Mouse (Mus musculus) CH12.LX (cell line): ENCODE results near the gene Gm28047. TPM values are rescaled to one million over a fixed set of nuclear protein-coding genes. Genes with fewer than 3 reads are reported as not detected.

ENCODE experiments used
- DNase-seq: peaks from one replicate; pipeline ENCODE4 v3.0.0-alpha.2; 2013; ENCODE audit errors: extremely low read depth
- H3K27ac ChIP-seq: 2 replicates; pipeline ENCODE4 v1.5.1; 2012; ENCODE audit warnings: low read depth, mild to moderate bottlenecking, control low read depth, moderate library complexity; ENCODE audit not compliant: insufficient read depth
- H3K27me3 ChIP-seq: replicated peaks from 2 replicates; pipeline ENCODE3; 2012; ENCODE audit warnings: inconsistent platforms
- H3K36me3 ChIP-seq, 2 experiments: replicated peaks in 1 of 2; 2 replicates each; pipeline versions ENCODE3 to v1.6.1; 2012; ENCODE audit warnings: inconsistent platforms in 1 of 2, low read length in 1 of 2, mild to moderate bottlenecking in 1 of 2, mixed read lengths in 1 of 2, moderate library complexity in 1 of 2; ENCODE audit not compliant: control insufficient read depth in 1 of 2, insufficient read depth in 1 of 2
- H3K4me1 ChIP-seq, 2 experiments: 2 replicates each; pipeline ENCODE4 v1.6.1; 2012; ENCODE audit warnings: inconsistent platforms in 1 of 2, moderate library complexity in 1 of 2; ENCODE audit not compliant: insufficient read depth in 2 of 2, control insufficient read depth in 1 of 2
- H3K4me2 ChIP-seq: 2 replicates; pipeline ENCODE4 v1.6.1; 2012; ENCODE audit warnings: low read depth, mild to moderate bottlenecking, control low read depth; ENCODE audit not compliant: poor library complexity, insufficient read depth, severe bottlenecking
- H3K4me3 ChIP-seq, 3 experiments: fragments of 150-350 bp in 1 of 3; sonication (generic) in 1 of 3; replicated peaks in 1 of 3; 2 replicates each; pipeline versions ENCODE3 to v1.5.1; 2011 to 2012; ENCODE audit warnings: low read depth in 2 of 3, low read length in 2 of 3, mild to moderate bottlenecking in 2 of 3, moderate library complexity in 2 of 3, control low read depth in 1 of 3, improper control_type of control experiment in 1 of 3, inconsistent platforms in 1 of 3, mixed read lengths in 1 of 3; ENCODE audit not compliant: poor library complexity in 1 of 3
- H3K79me2 ChIP-seq: replicated peaks from 2 replicates; pipeline ENCODE4 v1.6.1; 2012; ENCODE audit warnings: mild to moderate bottlenecking, moderate library complexity; ENCODE audit not compliant: control insufficient read depth, poor library complexity, insufficient read depth, severe bottlenecking; ENCODE audit errors: extremely low read depth
- H3K9ac ChIP-seq: 2 replicates; pipeline ENCODE4 v1.6.1; 2012; ENCODE audit warnings: low read depth, mild to moderate bottlenecking, control low read depth, moderate library complexity; ENCODE audit not compliant: insufficient read depth
- H3K9me3 ChIP-seq: replicated peaks from 2 replicates; pipeline ENCODE3; 2012; ENCODE audit warnings: low read length, inconsistent platforms, mixed read lengths
- ELF1 ChIP-seq: IDR thresholded peaks from 2 replicates; pipeline ENCODE4 v1.6.1; 2014; ENCODE audit warnings: low read depth, mild to moderate bottlenecking, inconsistent platforms, low read length, improper control_type of control experiment
- HCFC1 ChIP-seq: IDR thresholded peaks from 2 replicates; pipeline ENCODE4 v1.6.1; 2012; ENCODE audit warnings: low read depth, mild to moderate bottlenecking, inconsistent platforms, low read length, improper control_type of control experiment
- JUND ChIP-seq: conservative IDR thresholded peaks from 2 replicates; pipeline ENCODE4 v1.6.1; 2011; ENCODE audit warnings: low read depth, low read length, improper control_type of control experiment
- KAT2A ChIP-seq: IDR thresholded peaks from 2 replicates; pipeline ENCODE4 v1.6.1; 2012; ENCODE audit warnings: low read length, improper control_type of control experiment, inconsistent platforms; ENCODE audit not compliant: insufficient replicate concordance
- MAZ ChIP-seq: IDR thresholded peaks from 2 replicates; pipeline ENCODE4 v1.6.1; 2012; ENCODE audit warnings: low read depth, mild to moderate bottlenecking, inconsistent platforms, low read length, improper control_type of control experiment, moderate library complexity
- MEF2A ChIP-seq: IDR thresholded peaks from 2 replicates; pipeline ENCODE4 v1.6.1; 2014; ENCODE audit warnings: low read depth, mild to moderate bottlenecking, inconsistent platforms, low read length, improper control_type of control experiment, borderline replicate concordance
- MYC ChIP-seq: IDR thresholded peaks from 2 replicates; pipeline ENCODE4 v1.6.1; 2011; ENCODE audit warnings: low read depth, mild to moderate bottlenecking, improper control_type of control experiment, low read length
- NELFE ChIP-seq: IDR thresholded peaks from 2 replicates; pipeline ENCODE4 v1.6.1; 2011; ENCODE audit warnings: low read depth, low read length, improper control_type of control experiment
- POLR2AphosphoS2 ChIP-seq: IDR thresholded peaks from 2 replicates; pipeline ENCODE4 v1.6.1; 2011; ENCODE audit warnings: low read depth, low read length, improper control_type of control experiment
- RAD21 ChIP-seq: IDR thresholded peaks from 2 replicates; pipeline ENCODE4 v1.6.1; 2011; ENCODE audit warnings: low read depth, mild to moderate bottlenecking, low read length, improper control_type of control experiment, moderate library complexity
- RCOR1 ChIP-seq: conservative IDR thresholded peaks from 2 replicates; pipeline ENCODE4 v1.6.1; 2012; ENCODE audit warnings: low read depth, mild to moderate bottlenecking, inconsistent platforms, low read length, improper control_type of control experiment
- TBP ChIP-seq: conservative IDR thresholded peaks from 2 replicates; pipeline ENCODE4 v1.6.1; 2011; ENCODE audit warnings: low read depth, low read length, improper control_type of control experiment
- UBTF ChIP-seq: IDR thresholded peaks from 2 replicates; pipeline ENCODE4 v1.6.1; 2012; ENCODE audit warnings: low read depth, mild to moderate bottlenecking, inconsistent platforms, low read length, improper control_type of control experiment, moderate library complexity
- USF2 ChIP-seq: conservative IDR thresholded peaks from 2 replicates; pipeline ENCODE4 v1.6.1; 2011; ENCODE audit warnings: low read depth, low read length, improper control_type of control experiment
- ZC3H11A ChIP-seq: IDR thresholded peaks from 2 replicates; pipeline ENCODE4 v1.6.1; 2012; ENCODE audit warnings: low read depth, mild to moderate bottlenecking, inconsistent platforms, low read length, improper control_type of control experiment
- ZKSCAN1 ChIP-seq: IDR thresholded peaks from 2 replicates; pipeline ENCODE4 v1.6.1; 2012; ENCODE audit warnings: low read depth, inconsistent platforms, low read length, improper control_type of control experiment, borderline replicate concordance
- dilution Hi-C: fragments of 300-500 bp; cut with MboI; formaldehyde crosslinking; loops from 2 replicates; pipeline ENCODE4 v1.14.3; 2020; ENCODE audit warnings: low sequenced_read_pairs; ENCODE audit not compliant: extremely low pct_unique_long_range_greater_than_20kb, extremely low pct_ligation_motif_present
- in situ Hi-C: fragments of 300-500 bp; cut with MboI; formaldehyde crosslinking; loops from 3 replicates; pipeline ENCODE4 v1.14.3; 2019; ENCODE audit warnings: low sequenced_read_pairs, low pct_ligation_motif_present, low pct_unique_long_range_greater_than_20kb, mixed read lengths
- polyA plus RNA-seq: library from polyadenylated mRNA; unstranded; fragments of >175 nt; gene quantifications from 2 replicates; pipeline ENCODE4 v1.2.1, GENCODE M21; 2012; ENCODE audit warnings: low read depth; ENCODE audit not compliant: insufficient read length
- total RNA-seq, 2 experiments: library from RNA; depleted of rRNA; stranded (reverse); fragments of 300-350 nt in 1 of 2; fragments of >200 nt in 1 of 2; gene quantifications; 2 replicates each; pipeline ENCODE4 v1.2.3; 2012 to 2014

The Gm28047 gene
- total and polyA plus RNA-seq, 3 experiments, result not detected

DNA sequence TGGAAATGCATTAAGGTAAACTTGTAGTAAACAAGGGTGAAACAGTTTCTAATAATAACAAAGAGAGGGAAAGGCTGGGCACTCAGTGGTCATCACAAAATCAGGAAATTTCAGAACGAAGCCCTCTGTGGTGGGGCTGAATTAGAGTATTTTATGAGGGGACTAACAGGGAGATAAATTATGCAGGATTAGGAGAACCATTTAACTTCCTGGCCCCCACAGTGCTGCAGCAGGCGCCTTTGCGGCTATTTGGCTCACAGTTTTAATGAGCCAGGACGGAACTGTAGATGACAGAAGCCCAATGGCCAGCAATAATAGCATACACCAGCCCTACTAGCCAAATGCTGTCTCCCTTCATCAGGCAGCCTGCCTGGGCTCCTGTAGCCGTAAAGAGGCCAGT is 61.2 kb downstream of the Gm28047 start:
- Histone ChIP-seq H3K4me1 (no peaks in the 10 kb centered on the region), H3K27me3 (no peaks in the 10 kb centered on the region), H3K27ac (no peak overlapping the region), H3K36me3 (peaks cover 12 to 35% of the 10 kb centered on the region in 2 experiments), H3K4me3 (no peak overlapping the region), H3K79me2 (no peaks in the 10 kb centered on the region), H3K9me3 (no peaks in the 10 kb centered on the region), H3K9ac (no peak overlapping the region), H3K4me2 (no peak overlapping the region)
- TF ChIP-seq MYC (no peak), POLR2AphosphoS2 (no peak), UBTF (no peak), HCFC1 (no peak)
- in situ Hi-C loops (no loop called here), dilution Hi-C loops (no loop called here)
- DNase-seq, result no peak

DNA sequence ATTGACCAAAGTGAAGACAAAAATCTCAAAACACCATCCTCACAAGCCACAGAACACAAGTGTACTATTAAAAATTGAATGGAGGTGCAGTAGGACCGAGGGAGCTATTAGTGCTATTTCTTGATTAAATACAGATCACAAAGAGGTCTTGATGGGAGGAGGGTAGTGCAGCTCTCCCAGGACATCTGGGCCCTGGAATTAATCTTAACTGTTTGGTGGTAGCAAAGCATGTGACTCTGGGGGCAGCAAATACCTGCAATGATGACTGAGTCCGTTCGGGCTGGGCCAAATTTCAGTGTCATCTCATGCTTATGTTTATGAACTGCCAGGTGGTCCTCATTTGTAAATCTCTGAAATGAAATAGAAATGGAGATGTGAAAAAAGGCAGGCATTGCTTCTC is 61.8 kb downstream of the Gm28047 start:
- in situ Hi-C loops, result no loop called here
- no peak overlapping the region for H3K4me2 ChIP-seq
- no peaks in the 10 kb centered on the region for H3K27me3 ChIP-seq
- no peaks in the 10 kb centered on the region for H3K79me2 ChIP-seq
- peaks cover 12 to 39% of the 10 kb centered on the region in 2 experiments for H3K36me3 ChIP-seq
- H3K4me1 ChIP-seq, result no peaks in the 10 kb centered on the region
- no peak overlapping the region for H3K9ac ChIP-seq
- H3K27ac ChIP-seq, result no peak overlapping the region
- H3K4me3 ChIP-seq, result no peak overlapping the region
- TF ChIP-seq JUND (no peak), MEF2A (no peak), KAT2A (no peak), HCFC1 (no peak), NELFE (no peak), MYC (no peak), ZKSCAN1 (no peak), ELF1 (no peak), TBP (no peak), RAD21 (no peak), ZC3H11A (no peak), USF2 (no peak), MAZ (no peak), RCOR1 (no peak)
- dilution Hi-C loops, result no loop called here
- H3K9me3 ChIP-seq, result no peaks in the 10 kb centered on the region
- DNase-seq, result no peak
